Mouse (Mus musculus) MEL (cell line): ENCODE data around the gene Gm45261. TPM values are rescaled to one million over a fixed set of nuclear protein-coding genes. Genes with fewer than 3 reads are reported as not detected.

Source experiments
- DNase-seq: peaks from one replicate; pipeline ENCODE4 v3.0.0; 2011; ENCODE audit warnings: low read depth, low spot score
- H3K27ac ChIP-seq: 2 replicates; pipeline ENCODE4 v1.5.1; 2012; ENCODE audit warnings: low read depth, mild to moderate bottlenecking, control low read depth, low read length, moderate library complexity; ENCODE audit not compliant: control insufficient read depth
- H3K27me3 ChIP-seq, 2 experiments: fragments of 150-350 bp in 1 of 2; sonication (generic) in 1 of 2; 2 replicates each; pipeline ENCODE4 v1.6.1; 2012; ENCODE audit warnings: low read length in 2 of 2, mild to moderate bottlenecking in 2 of 2, improper control_type of control experiment in 1 of 2, moderate library complexity in 1 of 2; ENCODE audit not compliant: insufficient read depth in 2 of 2, control insufficient read depth in 1 of 2
- H3K36me3 ChIP-seq, 2 experiments: 2 replicates each; pipeline ENCODE4 v1.6.1; 2012 to 2014; ENCODE audit warnings: low read length in 2 of 2, improper control_type of control experiment in 1 of 2, inconsistent platforms in 1 of 2, mild to moderate bottlenecking in 1 of 2; ENCODE audit not compliant: insufficient read depth in 2 of 2, control insufficient read depth in 1 of 2
- H3K4me1 ChIP-seq, 2 experiments: fragments of 150-350 bp in 1 of 2; sonication (generic) in 1 of 2; 2 replicates each; pipeline ENCODE4 v1.6.1; 2012; ENCODE audit warnings: low read length in 2 of 2, improper control_type of control experiment in 1 of 2, mild to moderate bottlenecking in 1 of 2; ENCODE audit not compliant: insufficient read depth in 2 of 2, control insufficient read depth in 1 of 2
- H3K4me3 ChIP-seq, 2 experiments: fragments of 150-350 bp in 1 of 2; sonication (generic) in 1 of 2; 2 replicates each; pipeline ENCODE4 v1.5.1; 2012; ENCODE audit warnings: low read depth in 2 of 2, low read length in 2 of 2, mild to moderate bottlenecking in 2 of 2, moderate library complexity in 2 of 2, control low read depth in 1 of 2, improper control_type of control experiment in 1 of 2; ENCODE audit not compliant: control insufficient read depth in 1 of 2, insufficient read depth in 1 of 2
- H3K79me2 ChIP-seq: 2 replicates; pipeline ENCODE4 v1.6.1; 2012; ENCODE audit warnings: mild to moderate bottlenecking, low read length, moderate library complexity; ENCODE audit not compliant: control insufficient read depth, poor library complexity, insufficient read depth
- H3K9ac ChIP-seq: 2 replicates; pipeline ENCODE4 v1.6.1; 2012; ENCODE audit warnings: low read depth, mild to moderate bottlenecking, control low read depth, low read length, moderate library complexity; ENCODE audit not compliant: control insufficient read depth, poor library complexity, severe bottlenecking
- H3K9me3 ChIP-seq: fragments of 150-350 bp; sonication (generic); replicated peaks from 2 replicates; pipeline ENCODE4 v1.6.1; 2012; ENCODE audit warnings: mild to moderate bottlenecking, low read length, improper control_type of control experiment, moderate library complexity; ENCODE audit not compliant: insufficient read depth
- CHD1 ChIP-seq: IDR thresholded peaks from 2 replicates; pipeline ENCODE4 v1.6.1; 2012; ENCODE audit warnings: low read depth, mild to moderate bottlenecking, inconsistent platforms, low read length, improper control_type of control experiment
- CHD2 ChIP-seq: IDR thresholded peaks from 2 replicates; pipeline ENCODE4 v1.6.1; 2011; ENCODE audit warnings: low read length, improper control_type of control experiment
- CTCF ChIP-seq, 3 experiments: IDR thresholded peaks in 2 of 3; conservative IDR thresholded peaks in 1 of 3; 2 replicates each; pipeline ENCODE4 v1.5.1; 2011 to 2012; ENCODE audit warnings: low read length in 3 of 3, low read depth in 2 of 3, mild to moderate bottlenecking in 2 of 3, improper control_type of control experiment in 1 of 3, inconsistent platforms in 1 of 3, mixed read lengths in 1 of 3, moderate library complexity in 1 of 3; ENCODE audit not compliant: control insufficient read depth in 1 of 3, insufficient read depth in 1 of 3, poor library complexity in 1 of 3, severe bottlenecking in 1 of 3
- E2F4 ChIP-seq: IDR thresholded peaks from 2 replicates; pipeline ENCODE4 v1.6.1; 2011; ENCODE audit warnings: low read depth, low read length, improper control_type of control experiment, borderline replicate concordance
- ELF1 ChIP-seq: IDR thresholded peaks from 2 replicates; pipeline ENCODE4 v1.6.1; 2014; ENCODE audit warnings: low read depth, mild to moderate bottlenecking, inconsistent platforms, low read length, improper control_type of control experiment, moderate library complexity
- EP300 ChIP-seq, 2 experiments: IDR thresholded peaks; 2 replicates each; pipeline ENCODE4 v1.6.1; 2011; ENCODE audit warnings: improper control_type of control experiment in 2 of 2, low read length in 2 of 2, low read depth in 1 of 2, mild to moderate bottlenecking in 1 of 2
- GABPA ChIP-seq: IDR thresholded peaks from 2 replicates; pipeline ENCODE4 v1.6.1; 2012; ENCODE audit warnings: low read depth, mild to moderate bottlenecking, inconsistent platforms, low read length, improper control_type of control experiment, moderate library complexity
- KAT2A ChIP-seq: conservative IDR thresholded peaks from 2 replicates; pipeline ENCODE4 v1.6.1; 2012; ENCODE audit warnings: low read depth, low read length, improper control_type of control experiment, inconsistent platforms
- MAFK ChIP-seq: IDR thresholded peaks from 2 replicates; pipeline ENCODE4 v1.6.1; 2011; ENCODE audit warnings: low read depth, mild to moderate bottlenecking, low read length, improper control_type of control experiment, borderline replicate concordance
- MAZ ChIP-seq: IDR thresholded peaks from 2 replicates; pipeline ENCODE4 v1.6.1; 2012; ENCODE audit warnings: low read depth, mild to moderate bottlenecking, inconsistent platforms, low read length, improper control_type of control experiment
- MYB ChIP-seq: IDR thresholded peaks from 2 replicates; pipeline ENCODE4 v1.6.1; 2011; ENCODE audit warnings: mild to moderate bottlenecking, low read depth, low read length, improper control_type of control experiment
- NELFE ChIP-seq: IDR thresholded peaks from 2 replicates; pipeline ENCODE4 v1.6.1; 2011; ENCODE audit warnings: low read depth, low read length, improper control_type of control experiment
- POLR2AphosphoS2 ChIP-seq: IDR thresholded peaks from 2 replicates; pipeline ENCODE4 v1.6.1; 2011; ENCODE audit warnings: low read length, improper control_type of control experiment
- POLR2AphosphoS5 ChIP-seq: IDR thresholded peaks from 2 replicates; pipeline ENCODE4 v1.6.1; 2012; ENCODE audit warnings: low read depth, borderline replicate concordance, mild to moderate bottlenecking, inconsistent platforms, low read length, moderate library complexity, mixed read lengths
- SMC3 ChIP-seq: IDR thresholded peaks from 2 replicates; pipeline ENCODE4 v1.6.1; 2011; ENCODE audit warnings: low read depth, low read length, improper control_type of control experiment
- TAL1 ChIP-seq: IDR thresholded peaks from 2 replicates; pipeline ENCODE4 v1.6.1; 2012; ENCODE audit warnings: mild to moderate bottlenecking, inconsistent platforms, low read length, moderate library complexity, mixed read lengths
- TCF12 ChIP-seq: IDR thresholded peaks from 2 replicates; pipeline ENCODE4 v1.6.1; 2014; ENCODE audit warnings: low read depth, mild to moderate bottlenecking, inconsistent platforms, low read length, improper control_type of control experiment, moderate library complexity
- UBTF ChIP-seq: IDR thresholded peaks from 2 replicates; pipeline ENCODE4 v1.6.1; 2012; ENCODE audit warnings: low read depth, mild to moderate bottlenecking, inconsistent platforms, low read length, improper control_type of control experiment, moderate library complexity, borderline replicate concordance; ENCODE audit not compliant: insufficient read depth
- USF1 ChIP-seq: IDR thresholded peaks from 2 replicates; pipeline ENCODE4 v1.6.1; 2014; ENCODE audit warnings: low read depth, mild to moderate bottlenecking, inconsistent platforms, low read length, improper control_type of control experiment, moderate library complexity
- ZMIZ1 ChIP-seq: IDR thresholded peaks from 2 replicates; pipeline ENCODE4 v1.6.1; 2012; ENCODE audit warnings: low read depth, mild to moderate bottlenecking, inconsistent platforms, low read length, improper control_type of control experiment, moderate library complexity
- polyA plus RNA-seq, 2 experiments: library from polyadenylated mRNA; stranded (reverse) in 1 of 2; unstranded in 1 of 2; fragments of >175 nt in 1 of 2; fragments of >200 nt in 1 of 2; gene quantifications; 2 replicates each; pipeline versions ENCODE4 v1.2.1 to v1.2.4; 2012; ENCODE audit warnings: low replicate concordance in 2 of 2, low read depth in 1 of 2; ENCODE audit not compliant: insufficient read length in 2 of 2, insufficient read depth in 1 of 2, missing spikeins in 1 of 2
- total RNA-seq: library from RNA; depleted of rRNA; stranded (reverse); fragments of 300-350 nt; gene quantifications from 2 replicates; pipeline ENCODE4 v1.2.3, GENCODE M21; 2012

Gm45261 gene
- total and polyA plus RNA-seq, 3 experiments: not detected

GRCm38 (mm10) chr1:80496360-80496759 lies 35.1 kb upstream of the Gm45261 start:
- H3K36me3 ChIP-seq: no peaks in the 10 kb centered on the region
- DNase-seq: no peak
- H3K9me3 ChIP-seq: no peaks in the 10 kb centered on the region
- no peaks in the 10 kb centered on the region for H3K79me2 ChIP-seq
- H3K9ac ChIP-seq: no peak overlapping the region
- no peaks in the 10 kb centered on the region; a peak in 1 of 4 replicates for H3K27me3 ChIP-seq
- TF ChIP-seq TCF12: no peak
- TF ChIP-seq CHD1: no peak
- TF ChIP-seq SMC3: no peak
- TF ChIP-seq, all 39 proteins: peak for 0
- H3K27ac ChIP-seq: no peak overlapping the region
- no peak overlapping the region for H3K4me3 ChIP-seq
- no peaks in the 10 kb centered on the region for H3K4me1 ChIP-seq

- Histone ChIP-seq H3K9ac (no peak overlapping the region), H3K9me3 (no peaks in the 10 kb centered on the region), H3K27me3 (no peaks in the 10 kb centered on the region), H3K27ac (no peak overlapping the region), H3K4me1 (no peaks in the 10 kb centered on the region), H3K4me3 (no peak overlapping the region), H3K79me2 (no peaks in the 10 kb centered on the region)
- no peak for DNase-seq
- no peak for TF ChIP-seq UBTF
- TF ChIP-seq KAT2A: no peak
- TF ChIP-seq, all 39 proteins: peak for 0
- H3K36me3 ChIP-seq: no peaks in the 10 kb centered on the region; a peak in 1 of 4 replicates
Observed at GRCm38 (mm10) chr1:80483419-80483818, 22.2 kb upstream of the Gm45261 start.

GRCm38 (mm10) chr1:80474942-80475341 lies 13.7 kb upstream of the Gm45261 start:
- Histone ChIP-seq H3K79me2 (no peaks in the 10 kb centered on the region), H3K9ac (no peak overlapping the region), H3K36me3 (no peaks in the 10 kb centered on the region), H3K27me3 (no peaks in the 10 kb centered on the region), H3K27ac (no peak overlapping the region), H3K4me1 (no peaks in the 10 kb centered on the region), H3K9me3 (no peaks in the 10 kb centered on the region), H3K4me3 (no peak overlapping the region)
- DNase-seq: no peak
- TF ChIP-seq CHD2 (no peak), TAL1 (no peak), MAFK (no peak), CHD1 (no peak), CTCF (IDR thresholded peaks at IDR 0.05 in 2 of 3, conservative IDR thresholded peaks at IDR 0.05 in 1 of 3; ENCODE audit: control insufficient read depth in 1 of 3, insufficient read depth in 1 of 3, low read depth in 2 of 3, low read length in 3 of 3, poor library complexity in 1 of 3, severe bottlenecking in 1 of 3) (no peak), ZMIZ1 (no peak), ELF1 (no peak), MYB (no peak), EP300 (IDR thresholded peaks at IDR 0.05; ENCODE audit: low read depth in 1 of 2, low read length in 2 of 2) (no peak), KAT2A (no peak), POLR2AphosphoS2 (no peak), GABPA (no peak), USF1 (no peak), POLR2AphosphoS5 (no peak), MAZ (no peak), NELFE (no peak), E2F4 (no peak)
